Mouse (Mus musculus) myocyte (in vitro differentiated cells): ENCODE data around the gene Mup5.

Experiments
- E2F4 ChIP-seq: IDR thresholded peaks from one replicate; pipeline ENCODE4 v1.6.1; 2011; ENCODE audit warnings: mild to moderate bottlenecking, control low read depth, moderate library complexity; ENCODE audit not compliant: insufficient read depth
- MAX ChIP-seq: IDR thresholded peaks from one replicate; pipeline ENCODE4 v1.6.1; 2011; ENCODE audit warnings: low read depth, mild to moderate bottlenecking, control low read depth
- POLR2A ChIP-seq: IDR thresholded peaks from one replicate; pipeline ENCODE4 v1.6.1; 2011; ENCODE audit warnings: low read depth, mild to moderate bottlenecking, control low read depth, moderate library complexity; ENCODE audit not compliant: insufficient read length
- TCF3 ChIP-seq: IDR thresholded peaks from one replicate; pipeline ENCODE4 v1.6.1; 2011; ENCODE audit warnings: low read depth, control low read depth; ENCODE audit not compliant: insufficient read length

DNA sequence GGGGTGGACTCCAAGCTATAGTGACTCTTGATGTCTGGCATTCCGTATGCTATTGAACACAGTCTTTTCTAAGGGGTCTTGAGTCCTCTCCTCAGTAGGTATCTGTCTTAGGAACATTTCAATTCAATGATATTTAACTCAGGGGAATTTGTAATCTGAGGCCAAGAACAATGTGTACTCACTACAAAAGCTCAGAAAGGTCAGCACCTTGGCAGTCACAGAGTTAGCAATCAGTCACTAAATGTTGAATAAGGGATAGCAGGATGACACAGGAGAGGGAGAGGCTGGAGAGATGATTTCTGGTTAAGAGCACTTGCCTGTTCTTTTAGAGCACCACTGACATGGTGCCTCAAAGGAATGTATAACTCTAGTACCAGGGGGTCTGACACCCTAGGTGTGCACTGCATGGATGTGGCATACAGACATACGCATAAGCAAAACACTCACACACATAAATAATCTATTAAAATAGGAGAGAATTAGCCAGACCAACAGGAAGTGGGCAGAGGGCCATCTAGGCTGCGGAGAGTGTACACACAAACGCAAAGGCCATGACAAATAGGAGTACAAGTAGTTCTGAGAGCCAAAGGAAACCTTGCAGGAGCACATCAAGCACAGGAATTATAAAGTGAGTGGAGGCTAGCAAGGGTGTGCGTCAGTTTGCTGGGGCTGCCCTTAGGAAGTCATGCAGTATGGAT, 9.9 kb upstream of the Mup5 start:
- TF ChIP-seq E2F4: no peak
- TF ChIP-seq TCF3: no peak
- no peak for TF ChIP-seq MAX
- no peak for TF ChIP-seq POLR2A
